Mouse (Mus musculus) embryonic stem cell, embryonic (primary cell): ENCODE data around the gene Asap2.
"Not testable (repeated sequence)": the region's sequence is repeated elsewhere in the genome, so short reads cannot be mapped to it uniquely, and the experiment has no call there.

ENCODE experiments used
- CTCF ChIA-PET, 4 experiments: fragments of 300-600 bp in 2 of 4; fragments of 350-600 bp in 2 of 4; sonication (Branson Sonifier 250); formaldehyde crosslinking; loops; one replicate each; lab custom pipeline; 2022; ENCODE audit warnings: inconsistent platforms in 2 of 4; lab: Charles Lee
- POLR2A ChIA-PET, 4 experiments: fragments of 300-600 bp in 2 of 4; fragments of 350-600 bp in 2 of 4; sonication (Branson Sonifier 250); formaldehyde crosslinking; loops; one replicate each; lab custom pipeline; 2022; ENCODE audit warnings: antibody characterized with exemption in 4 of 4, inconsistent platforms in 1 of 4; lab: Charles Lee

Asap2 gene

DNA sequence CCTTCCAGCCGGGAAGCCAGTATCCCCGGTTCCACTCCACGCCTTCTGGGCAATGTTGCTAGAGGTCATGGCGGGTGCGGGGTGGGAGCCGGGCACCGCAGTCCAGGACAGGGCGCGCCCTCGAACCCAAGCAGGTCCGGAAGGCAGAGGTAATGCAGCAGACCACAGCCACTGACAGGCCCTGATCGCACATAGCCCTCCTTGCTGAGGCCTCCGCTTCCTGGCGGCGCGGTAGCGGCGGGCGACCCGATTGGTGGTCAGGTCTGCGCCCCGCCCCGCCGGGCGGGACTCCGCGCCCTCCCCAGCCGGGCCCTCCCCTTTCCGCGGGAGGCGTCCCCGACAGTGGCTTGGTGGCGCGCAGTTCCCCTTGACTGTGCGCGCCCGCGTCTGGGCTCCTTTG lies at the start of gene Asap2:
TSS of gene Asap2 (plus strand) at position 328 of the 400 bp plus-strand sequence.
- CTCF ChIA-PET, POLR2A ChIA-PET: not testable (repeated sequence)

DNA sequence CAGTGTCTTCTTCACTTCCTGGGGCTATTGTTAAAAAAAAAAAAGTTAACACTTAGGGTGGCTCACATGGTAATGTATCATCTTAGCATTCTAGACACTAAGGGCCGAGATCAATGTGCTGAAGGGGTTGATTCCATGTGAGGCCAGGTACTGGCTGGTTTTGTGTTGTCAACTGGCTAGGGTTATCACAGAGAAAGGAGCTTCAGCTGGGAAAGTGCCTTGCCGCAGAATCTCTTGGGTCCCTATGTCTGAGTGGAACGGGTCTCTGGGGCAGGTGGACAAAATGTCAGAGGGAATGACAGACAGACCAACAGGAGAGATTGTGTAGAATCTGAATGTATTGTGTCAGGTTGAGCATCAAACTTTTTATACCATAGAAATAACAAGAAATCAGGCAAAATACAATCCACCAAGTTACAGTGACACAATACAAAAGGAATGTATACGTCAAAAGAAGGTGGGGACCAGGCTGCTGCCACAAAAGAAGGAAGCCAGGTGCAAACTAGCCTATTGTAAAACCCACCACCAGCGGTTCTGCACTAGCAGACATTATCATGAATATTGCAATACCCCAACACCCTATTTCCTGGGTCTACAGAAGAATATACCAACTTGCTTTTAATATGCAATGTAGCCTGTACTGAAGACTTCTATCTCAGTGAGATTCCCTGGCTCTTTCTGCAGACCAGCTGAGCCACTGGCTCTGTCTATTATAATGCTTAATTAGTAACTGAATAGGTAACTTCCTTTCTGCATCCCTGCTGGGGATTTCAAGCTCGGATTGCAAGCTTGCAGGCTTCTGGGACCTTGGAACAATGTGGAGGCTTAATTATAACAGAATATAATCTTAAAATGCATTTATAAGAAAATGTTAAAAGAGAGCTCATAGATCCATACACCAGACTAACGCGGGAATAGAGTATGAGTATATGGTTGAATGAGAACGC lies 42.9 kb upstream of the Asap2 start:
- CTCF ChIA-PET, POLR2A ChIA-PET: not testable (repeated sequence)

DNA sequence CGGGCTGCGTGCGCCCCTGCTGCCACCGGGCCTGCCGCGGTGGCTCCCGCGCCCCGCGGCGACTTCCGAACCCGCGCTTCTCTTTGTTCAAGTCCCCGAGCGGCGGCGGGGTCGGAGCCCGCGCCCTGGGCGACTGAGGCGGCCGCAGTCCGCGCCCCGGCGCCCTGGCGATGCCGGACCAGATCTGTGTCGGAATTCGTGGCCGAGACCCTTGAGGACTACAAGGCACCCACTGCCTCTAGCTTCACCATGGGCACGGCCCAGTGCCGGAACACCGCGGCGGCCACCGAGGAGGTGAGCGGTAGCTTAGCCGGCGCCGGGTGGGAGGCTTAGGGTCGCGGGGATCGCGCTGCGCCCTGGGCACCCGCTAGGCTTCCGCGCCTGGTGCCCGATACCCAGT lies 320 bp downstream of the Asap2 start:
- CTCF ChIA-PET, POLR2A ChIA-PET: not testable (repeated sequence)

DNA sequence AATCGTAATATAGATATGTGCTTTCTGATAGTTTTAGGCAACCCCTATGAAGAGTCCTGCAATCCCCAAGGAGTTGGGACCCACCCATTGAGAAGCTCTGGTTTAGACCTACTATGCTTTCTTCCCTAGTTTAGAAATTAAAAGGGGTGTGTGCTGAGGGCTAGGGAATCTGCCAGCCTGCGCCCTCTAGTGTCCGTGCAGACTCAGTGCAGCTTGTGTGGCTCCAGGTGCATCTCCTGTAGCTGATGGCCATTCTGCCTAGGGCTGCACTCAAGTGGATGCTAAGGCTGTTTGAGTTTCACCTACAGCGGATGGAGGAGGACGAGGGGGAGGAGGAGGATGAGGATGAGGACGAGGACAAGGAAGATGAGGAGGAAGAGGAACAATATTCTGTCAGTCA lies 40.6 kb downstream of the Asap2 start:
- POLR2A ChIA-PET = not testable (repeated sequence)
- CTCF ChIA-PET = interaction anchor here in 1 of 4 experiments (0.7 kb wide), 1 partner anchor 379 kb away, joined by 3 read pairs; no protein-coding TSS in a partner anchor

DNA sequence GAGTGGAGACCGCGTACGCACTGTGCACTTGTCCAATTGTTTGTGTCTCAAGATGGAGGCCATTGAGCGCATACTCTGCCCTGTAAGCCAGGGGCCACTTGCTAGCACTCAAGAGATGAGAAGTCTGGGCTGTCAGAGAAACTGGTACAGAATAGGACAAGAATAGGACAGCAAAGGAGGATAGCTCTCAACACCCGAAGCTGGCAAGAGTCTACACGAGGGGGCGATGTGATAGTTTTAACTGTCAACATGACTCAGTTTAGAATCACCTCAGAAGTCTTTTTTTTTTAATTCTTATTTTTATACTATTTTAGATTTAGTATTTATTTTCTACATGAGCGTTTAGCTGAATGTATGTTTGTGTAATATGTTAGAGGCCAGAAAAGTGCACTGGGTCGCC lies 56.5 kb downstream of the Asap2 start:
- CTCF ChIA-PET = interaction anchor here in 1 of 4 experiments (0.7 kb wide), 1 partner anchor 146 kb away, joined by 3 read pairs; no protein-coding TSS in a partner anchor
- POLR2A ChIA-PET = not testable (repeated sequence)

DNA sequence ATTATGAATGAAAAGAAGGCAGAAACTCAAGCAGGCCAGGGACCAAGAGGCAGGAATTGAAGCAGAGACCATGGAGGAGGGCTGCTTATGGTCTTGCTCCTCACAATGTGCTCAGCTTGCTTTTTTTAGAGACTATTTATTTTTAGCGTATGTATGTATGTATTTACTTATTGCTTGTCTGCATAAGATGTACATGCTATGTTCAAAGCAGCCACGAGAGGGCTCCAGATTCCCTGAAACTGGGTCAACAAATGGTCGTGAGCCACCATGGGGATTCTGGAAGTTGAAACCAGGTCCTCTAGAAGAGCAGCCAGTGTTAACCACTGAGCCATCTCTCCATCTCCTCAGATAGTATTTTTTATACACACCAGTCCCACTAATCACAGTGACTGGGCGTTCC lies 85.5 kb downstream of the Asap2 start:
- ChIA-PET POLR2A (interaction anchor here in 1 of 4 experiments (0.5 kb wide), 1 partner anchor 451 kb away, joined by 4 read pairs; no protein-coding TSS in a partner anchor), CTCF (interaction anchor here in 1 of 4 experiments (0.6 kb wide), 1 partner anchor 238 kb away, joined by 3 read pairs; no protein-coding TSS in a partner anchor)

DNA sequence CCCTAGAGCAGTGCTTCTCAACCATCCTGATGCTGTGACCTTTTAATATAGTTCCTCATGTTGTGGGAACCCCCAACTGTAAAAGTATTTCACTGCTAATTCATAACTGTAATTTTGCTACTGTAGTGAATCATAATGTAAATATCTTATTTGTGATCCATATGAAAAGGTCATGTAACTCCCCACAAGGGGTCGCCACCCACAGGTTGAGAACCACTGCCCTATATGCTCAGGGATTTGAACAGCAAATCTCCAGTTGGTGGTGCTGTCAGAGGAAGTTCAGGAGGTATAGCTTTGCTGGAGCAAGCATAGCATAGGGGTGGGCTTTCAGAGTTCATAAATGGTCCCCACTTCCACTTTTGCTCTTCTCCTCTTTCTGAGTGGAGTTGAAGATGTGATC lies 99.9 kb downstream of the Asap2 start:
- CTCF ChIA-PET, POLR2A ChIA-PET: not testable (repeated sequence)

DNA sequence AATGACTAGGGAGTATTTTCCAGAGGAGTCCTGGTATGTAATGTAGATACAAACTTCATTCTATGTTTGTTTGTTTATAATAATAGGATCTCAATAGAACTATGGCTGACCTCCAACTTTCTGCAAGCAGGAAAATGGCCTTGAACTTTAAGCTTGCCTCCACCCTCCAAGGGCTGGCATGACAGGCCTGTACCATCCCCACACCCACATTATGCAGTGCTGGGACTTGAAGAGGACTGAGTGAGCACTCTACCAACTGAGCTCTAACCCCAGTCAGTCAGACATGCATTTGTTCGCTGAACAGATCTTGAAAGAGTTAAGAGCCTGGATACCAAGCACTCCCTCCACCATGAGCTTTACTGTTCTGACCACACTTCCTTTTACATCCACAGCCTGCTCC lies 102.2 kb downstream of the Asap2 start:
- POLR2A ChIA-PET = not testable (repeated sequence)
- CTCF ChIA-PET = interaction anchor here in 1 of 4 experiments (0.6 kb wide), 1 partner anchor 42 kb away, joined by 3 read pairs; no protein-coding TSS in a partner anchor

DNA sequence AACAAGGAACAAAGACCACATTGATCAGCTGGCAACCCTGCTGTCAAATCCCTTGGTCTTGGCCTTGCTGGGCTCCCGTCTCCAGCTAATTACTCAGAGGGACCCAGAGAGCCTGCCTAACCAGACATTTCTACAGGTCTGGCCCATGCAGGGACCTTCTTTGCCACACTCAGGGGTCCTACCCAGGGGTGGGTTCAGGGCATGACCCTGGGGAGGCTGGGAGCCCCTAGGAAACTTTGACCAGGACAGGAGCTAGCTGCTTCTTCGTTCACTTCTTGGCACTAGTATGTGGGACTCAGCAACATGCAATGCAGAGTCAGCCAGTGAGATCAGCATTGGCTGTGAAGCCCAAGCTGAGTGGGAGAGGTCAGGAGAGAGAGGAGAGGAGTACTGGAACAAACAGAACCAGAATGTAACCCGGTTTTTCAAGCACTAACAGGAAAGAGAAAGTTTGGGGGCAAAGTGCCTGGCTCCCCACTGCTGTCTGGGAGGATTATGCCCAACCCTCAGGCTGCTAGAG lies 107.6 kb downstream of the Asap2 start:
- POLR2A ChIA-PET, CTCF ChIA-PET: not testable (repeated sequence)

DNA sequence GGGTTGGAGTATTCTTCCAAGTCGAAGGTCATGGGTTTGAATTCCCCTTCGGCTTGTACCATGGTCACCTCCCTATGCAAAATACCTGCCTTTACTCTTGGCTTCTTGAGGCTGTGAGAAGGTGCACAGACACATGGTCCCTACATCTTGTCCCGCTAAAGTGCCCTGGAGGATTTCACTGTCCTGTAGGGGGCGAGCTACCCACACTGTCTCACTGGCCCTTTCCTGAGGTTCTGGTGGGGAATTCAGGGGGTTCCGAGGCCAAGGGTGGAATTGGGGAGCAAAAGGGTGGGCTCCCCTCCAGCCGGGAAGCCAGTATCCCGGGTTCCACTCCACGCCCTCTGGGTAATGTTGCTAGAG lies 120.8 kb downstream of the Asap2 start:
- ChIA-PET CTCF (interaction anchor here (0.7 to 2.6 kb wide), 17 partner anchors 15 to 207 kb away, joined by 3 to 23 read pairs (median 4); no protein-coding TSS in a partner anchor), POLR2A (interaction anchor here in 3 of 4 experiments (0.6 to 3.3 kb wide), 18 partner anchors 13 to 307 kb away, joined by 3 to 46 read pairs (median 4); partner anchors contain the start of genes Itgb1bp1 (in 2 of the 3), Adam17 (in 1 of the 3) and Ywhaq (in 1 of the 3))

DNA sequence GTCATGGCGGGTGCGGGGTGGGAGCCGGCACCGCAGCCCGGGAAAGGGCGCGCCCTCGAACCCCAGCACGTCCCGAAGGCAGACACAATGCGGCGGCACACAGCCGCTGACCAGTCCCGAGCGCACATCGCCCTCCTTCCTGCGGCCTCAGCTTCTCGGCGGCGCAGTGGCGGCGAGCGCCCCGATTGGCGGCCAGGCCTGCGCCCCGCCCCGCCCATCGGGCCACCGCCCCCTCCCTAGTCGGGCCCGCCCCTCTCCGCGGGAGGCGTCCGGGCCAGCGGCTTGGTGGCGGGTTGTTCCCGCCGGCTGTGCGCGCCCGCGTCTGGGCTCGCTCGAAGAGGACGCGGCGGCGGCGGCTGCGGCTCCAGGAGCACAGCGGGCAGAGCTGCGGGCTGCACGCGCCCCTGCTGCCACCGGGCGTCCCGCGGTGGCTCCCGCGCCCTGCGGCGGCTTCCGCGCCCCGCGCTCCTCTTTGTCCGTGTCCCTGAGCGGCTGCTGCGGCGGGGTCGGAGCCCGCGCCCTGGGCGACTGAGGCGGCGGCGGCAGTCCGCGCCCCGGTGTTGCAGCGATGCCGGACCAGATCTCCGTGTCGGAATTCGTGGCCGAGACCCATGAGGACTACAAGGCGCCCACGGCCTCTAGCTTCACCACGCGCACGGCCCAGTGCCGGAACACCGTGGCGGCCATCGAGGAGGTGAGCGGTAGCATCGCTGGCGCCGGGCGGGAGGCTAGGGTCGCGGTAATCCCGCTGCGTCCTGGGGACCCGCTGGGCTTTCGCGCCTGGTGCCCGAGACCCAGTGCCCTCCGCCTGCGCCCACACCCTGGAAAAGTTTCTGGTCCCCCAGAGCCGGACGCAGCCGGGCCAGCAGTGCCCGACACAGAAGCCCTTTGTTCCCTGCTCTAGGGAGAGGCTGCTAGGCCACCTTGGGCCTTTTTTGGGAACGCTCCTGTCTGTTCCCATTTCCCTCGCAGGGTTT lies 121.5 kb downstream of the Asap2 start:
- ChIA-PET CTCF (interaction anchor here (0.6 to 2.6 kb wide), 33 partner anchors 14 to 1154 kb away, joined by 3 to 23 read pairs (median 4); partner anchors contain the start of genes Cpsf3 (in 1 of the 4) and Itgb1bp1 (in 1 of the 4)), POLR2A (interaction anchor here in 3 of 4 experiments (0.6 to 3.3 kb wide), 38 partner anchors 11 to 1154 kb away, joined by 3 to 46 read pairs (median 4); partner anchors contain the start of genes Itgb1bp1 (in 2 of the 3), Ywhaq (in 2 of the 3), Adam17 (in 1 of the 3) and Iah1 (in 1 of the 3))

DNA sequence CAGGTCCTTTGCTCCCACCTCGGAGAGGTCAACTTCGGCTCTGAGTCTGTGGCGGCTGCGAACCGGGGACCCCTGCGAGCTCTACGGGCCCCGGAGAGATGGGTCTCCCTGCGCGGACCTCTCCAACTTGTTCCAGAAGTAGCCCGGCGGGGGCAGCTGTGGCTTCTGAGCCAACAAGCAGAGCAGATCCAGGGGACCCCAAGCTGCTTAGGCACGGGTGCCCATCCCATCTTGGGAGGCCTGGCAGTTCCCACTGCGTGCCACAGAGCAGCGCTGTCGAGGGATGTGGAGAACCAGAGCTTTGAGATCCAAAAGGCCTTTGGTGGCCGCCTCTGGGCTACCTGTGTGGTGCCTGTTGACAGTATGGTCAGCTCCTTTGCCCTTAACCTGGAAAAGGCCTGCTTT lies 122.2 kb downstream of the Asap2 start:
- POLR2A ChIA-PET = interaction anchor here in 3 of 4 experiments (0.8 to 3.3 kb wide), 27 partner anchors 9 to 1155 kb away, joined by 3 to 46 read pairs (median 4); partner anchors contain the start of genes Itgb1bp1 (in 2 of the 3), Iah1 (in 1 of the 3) and Ywhaq (in 1 of the 3)

DNA sequence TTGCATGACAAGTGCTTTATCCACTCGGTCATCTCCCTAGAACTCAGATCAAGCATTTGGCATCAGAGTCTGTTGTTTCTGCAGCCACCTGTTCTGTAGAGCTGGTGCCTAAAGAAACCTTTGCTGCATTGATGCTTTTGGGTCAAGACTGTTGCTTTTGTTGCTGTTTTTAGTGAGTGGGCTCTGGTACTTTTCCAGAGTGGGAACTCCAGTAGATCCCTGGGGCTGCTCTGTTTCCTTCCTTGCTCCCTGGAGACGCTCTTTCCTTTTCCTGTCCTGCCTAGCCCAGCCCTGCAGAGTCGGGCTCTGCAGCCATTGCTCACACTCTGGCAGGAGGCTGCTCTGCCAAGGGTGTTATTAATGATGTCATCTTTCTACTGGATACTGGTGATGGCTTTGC lies 129.2 kb downstream of the Asap2 start:
- CTCF ChIA-PET = no interaction called here

More for the DNA sequence above, 122.2 kb downstream of the Asap2 start:
- CTCF ChIA-PET = interaction anchor here (0.6 to 2.6 kb wide), 24 partner anchors 9 to 1155 kb away, joined by 3 to 23 read pairs (median 4); partner anchors contain the start of genes Cpsf3 (in 1 of the 4) and Itgb1bp1 (in 1 of the 4)

DNA sequence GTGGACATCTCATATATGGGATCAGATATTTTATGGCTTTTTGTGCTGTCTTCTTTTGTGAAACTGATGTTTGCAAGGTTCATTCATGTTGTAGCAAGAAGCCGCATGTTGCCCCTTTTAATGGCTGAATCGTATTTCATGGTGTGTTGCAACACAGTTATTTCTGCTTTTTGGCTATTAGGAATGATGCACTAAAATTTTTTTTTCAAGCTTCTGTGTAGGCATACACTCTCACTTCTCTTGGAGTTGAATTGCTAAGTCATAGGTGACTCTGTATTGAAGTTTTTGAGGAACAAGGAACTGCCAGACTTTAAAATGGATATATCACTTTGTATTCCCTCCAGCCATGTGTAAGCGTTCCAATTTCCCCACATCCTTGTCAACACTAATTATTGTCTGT lies 132.6 kb downstream of the Asap2 start:
- CTCF ChIA-PET = interaction anchor here in 2 of 4 experiments (1.0 to 1.4 kb wide), 3 partner anchors 9 to 11 kb away, joined by 3 to 6 read pairs (median 4); no protein-coding TSS in a partner anchor

More for the DNA sequence above, 129.2 kb downstream of the Asap2 start:
- POLR2A ChIA-PET = no interaction called here

DNA sequence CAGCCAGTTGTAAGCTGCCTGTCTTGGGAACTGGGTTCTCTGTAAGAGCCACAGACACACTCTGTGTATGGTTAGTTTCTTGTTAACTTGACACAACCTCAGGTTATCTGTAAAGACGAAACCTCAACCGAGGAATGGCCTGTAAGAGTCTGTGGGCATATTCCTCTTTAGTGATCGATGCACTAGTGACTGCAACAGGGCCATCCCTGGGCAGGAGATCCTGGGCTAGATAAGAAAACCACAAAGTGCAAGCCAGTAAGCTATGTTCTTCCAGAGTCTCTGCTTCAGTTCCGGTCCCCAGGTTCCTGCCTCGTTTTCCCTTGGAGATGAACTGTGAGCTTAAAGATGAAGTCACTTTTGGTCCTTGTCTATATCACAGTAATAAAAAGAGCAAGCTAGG lies 133.4 kb downstream of the Asap2 start:
- POLR2A ChIA-PET = interaction anchor here in 2 of 4 experiments (0.8 to 2.0 kb wide), 6 partner anchors 9 to 54 kb away, joined by 3 to 7 read pairs (median 4); no protein-coding TSS in a partner anchor
- CTCF ChIA-PET = interaction anchor here in 2 of 4 experiments (1.3 to 1.4 kb wide), 2 partner anchors 9 to 10 kb away, joined by 3 to 4 read pairs; no protein-coding TSS in a partner anchor

More for the DNA sequence above, 132.6 kb downstream of the Asap2 start:
- POLR2A ChIA-PET = interaction anchor here in 1 of 4 experiments (1.1 to 2.0 kb wide), 2 partner anchors 10 to 12 kb away, joined by 3 to 7 read pairs; no protein-coding TSS in a partner anchor

DNA sequence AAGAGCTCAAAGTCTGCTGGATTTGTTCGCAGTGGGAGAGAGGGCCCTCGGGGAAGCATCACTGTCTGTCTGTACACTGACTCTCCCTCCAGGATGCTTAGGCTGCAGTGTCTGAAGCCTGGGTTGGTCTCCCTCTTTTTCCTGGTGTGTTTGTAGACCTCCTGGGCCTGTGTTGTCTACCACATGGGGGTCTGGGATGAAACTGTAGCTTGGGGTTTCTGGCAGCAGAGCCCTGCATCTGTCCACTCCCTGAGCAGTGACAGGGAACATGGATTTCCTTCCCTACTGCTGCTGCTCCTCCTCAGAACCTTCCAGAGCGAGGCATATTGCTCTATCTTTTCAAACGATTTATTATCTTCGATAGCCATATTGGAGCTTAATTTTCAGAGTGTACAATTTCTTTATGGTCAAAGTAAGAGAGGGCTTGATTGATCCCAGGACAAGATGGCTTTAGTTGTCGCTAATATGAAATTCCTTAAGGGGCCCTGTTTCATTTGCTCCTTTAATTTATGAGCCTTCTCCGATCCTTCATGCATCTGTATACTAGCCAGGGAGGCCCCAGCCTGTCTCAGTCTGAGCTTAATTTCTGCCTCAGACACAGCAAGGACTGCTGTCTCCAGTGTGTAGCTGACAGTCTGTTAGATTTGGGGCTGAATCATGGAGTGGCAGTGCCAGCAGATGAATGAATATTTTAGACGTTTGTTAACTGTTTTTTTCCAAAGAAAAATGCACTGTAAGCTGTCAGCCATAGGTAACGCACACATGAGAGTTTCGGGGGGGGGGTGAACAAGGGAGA lies 135.6 kb downstream of the Asap2 start:
- CTCF ChIA-PET = interaction anchor here in 3 of 4 experiments (0.8 to 1.6 kb wide), 4 partner anchors 8 to 14 kb away, joined by 3 to 7 read pairs (median 5); no protein-coding TSS in a partner anchor
- POLR2A ChIA-PET = interaction anchor here in 2 of 4 experiments (0.7 to 3.1 kb wide), 7 partner anchors 8 to 89 kb away, joined by 3 to 14 read pairs (median 3); no protein-coding TSS in a partner anchor
